13 mouse cellular contexts compared by ENCODE assay signal in genomic region chr3:152578282-152579228, GRCm38 (mm10).
DNase-seq lines count a peak whose midpoint lies in the region; ATAC-seq and TF ChIP-seq lines count a peak whose summit lies in the region.
"Had no signal": no experiment of that assay in that cellular context is flagged by ENCODE, and none has a peak within 500 bp of the region (broad histone marks: within the 10 kb centered on the region; RNA-seq: fewer than 3 reads in every experiment).

No protein-coding gene starts in this region.

- H3K9me3 ChIP-seq in heart, embryonic 10.5 days = no peaks in the 10 kb centered on the region
- no peaks in the 10 kb centered on the region for H3K9me3 ChIP-seq in forebrain, postnatal 0 days (ENCODE audit: low read length)
- H3K9me3 ChIP-seq in midbrain, embryonic 15.5 days = no peaks in the 10 kb centered on the region
- H3K9me3 ChIP-seq: limb, embryonic 15.5 days had no signal

- DNase-seq in heart, adult 11 months = peak; percentile 51
- no peak for DNase-seq in heart, embryonic 10.5 days (ENCODE audit: low spot score)
- DNase-seq in brain, embryonic 14.5 days (ENCODE audit: low read depth) = peak; percentile 83
- peak; percentile 81 for DNase-seq in forebrain, postnatal 0 days
- no peak for DNase-seq in gastrocnemius, adult 18-20 months (ENCODE audit: low spot score)
- no peak for DNase-seq in adrenal gland, postnatal 4 days (ENCODE audit: low spot score in 2 of 2)
- DNase-seq in lung, adult 18-20 months = no peak
- DNase-seq: adrenal gland, postnatal 10 days; gastrocnemius, postnatal 36 days; layer of hippocampus, adult 9-11 months; lung, embryonic 14.5 days had no signal

- H3K4me3 ChIP-seq in heart, embryonic 10.5 days = no peak overlapping the region
- H3K4me3 ChIP-seq in forebrain, postnatal 0 days (ENCODE audit: low read depth, low read length) = no peak overlapping the region
- H3K4me3 ChIP-seq in midbrain, embryonic 15.5 days = no peak overlapping the region
- H3K4me3 ChIP-seq: limb, embryonic 15.5 days had no signal

- 84% methylated on average over 26 of the region's 26 CpGs for WGBS in heart, embryonic 10.5 days
- 41% methylated on average over 26 of the region's 26 CpGs for WGBS in forebrain, postnatal 0 days
- 41% methylated on average over 26 of the region's 26 CpGs for WGBS in midbrain, embryonic 15.5 days

- H3K27me3 ChIP-seq in heart, embryonic 10.5 days (ENCODE audit: insufficient read depth, poor library complexity, severe bottlenecking) = no peaks in the 10 kb centered on the region
- no peaks in the 10 kb centered on the region for H3K27me3 ChIP-seq in forebrain, postnatal 0 days (ENCODE audit: insufficient read depth, low read length)
- H3K27me3 ChIP-seq in midbrain, embryonic 15.5 days (replicated peaks) = no peaks in the 10 kb centered on the region
- H3K27me3 ChIP-seq: limb, embryonic 15.5 days had no signal

- peaks cover 10% of the 10 kb centered on the region; the same call in 1 of the 2 replicates for H3K4me1 ChIP-seq in heart, embryonic 10.5 days
- 0 out of 2 replicates have a peak, but pooled peaks cover 4% of the 10 kb centered on the region for H3K4me1 ChIP-seq in forebrain, postnatal 0 days (ENCODE audit: insufficient read depth)
- peaks cover 13% of the 10 kb centered on the region for H3K4me1 ChIP-seq in midbrain, embryonic 15.5 days
- H3K4me1 ChIP-seq: limb, embryonic 15.5 days had no signal

- H3K9ac ChIP-seq in forebrain, postnatal 0 days = no peak overlapping the region
- H3K9ac ChIP-seq in midbrain, embryonic 15.5 days = no peak overlapping the region
- H3K9ac ChIP-seq: limb, embryonic 15.5 days; lung, embryonic 14.5 days had no signal

- ATAC-seq in forebrain, postnatal 0 days = peak; percentile 95
- peak; percentile 85 for ATAC-seq in midbrain, embryonic 15.5 days (replicated peaks)

- no peaks in the 10 kb centered on the region for H3K36me3 ChIP-seq in heart, embryonic 10.5 days
- H3K36me3 ChIP-seq in forebrain, postnatal 0 days (ENCODE audit: insufficient read depth) = no peaks in the 10 kb centered on the region
- no peaks in the 10 kb centered on the region for H3K36me3 ChIP-seq in midbrain, embryonic 15.5 days (replicated peaks)
- H3K36me3 ChIP-seq: limb, embryonic 15.5 days had no signal

- no peak for TF ChIP-seq CTCF in brain, embryonic 14.5 days (IDR thresholded peaks at IDR 0.05; ENCODE audit: borderline replicate concordance, extremely low read depth, insufficient read depth, insufficient read length)
- no peak for TF ChIP-seq CTCF in forebrain, postnatal 0 days (IDR thresholded peaks at IDR 0.05; ENCODE audit: low read depth)

- peak overlapping the region; percentile 14; the same call in 1 of the 2 replicates for H3K4me2 ChIP-seq in forebrain, postnatal 0 days (ENCODE audit: low read depth)
- peak overlapping the region; percentile 24 for H3K4me2 ChIP-seq in midbrain, embryonic 15.5 days
- H3K4me2 ChIP-seq: limb, embryonic 15.5 days; lung, embryonic 14.5 days had no signal

- TF ChIP-seq POLR2A in brain, embryonic 14.5 days (IDR thresholded peaks at IDR 0.05; ENCODE audit: borderline replicate concordance, extremely low read depth, insufficient read depth, insufficient read length, poor library complexity, severe bottlenecking) = no peak

- H3K27ac ChIP-seq in heart, embryonic 10.5 days = no peak overlapping the region
- H3K27ac ChIP-seq in forebrain, postnatal 0 days (ENCODE audit: low read depth, low read length) = peak overlapping the region; percentile 84
- H3K27ac ChIP-seq in midbrain, embryonic 15.5 days = peak overlapping the region; percentile 75
- H3K27ac ChIP-seq: limb, embryonic 15.5 days had no signal

Comparison
In these comparisons a context has a peak if more than half of its experiments do, and no peak if none do; other contexts are left out.
1. DNase-seq: peak in heart, adult 11 months (single experiment), brain, embryonic 14.5 days (single experiment) and forebrain, postnatal 0 days (single experiment); none in heart, embryonic 10.5 days (single experiment), gastrocnemius, adult 18-20 months (single experiment), adrenal gland, postnatal 4 days (0 of 2) and lung, adult 18-20 months (0 of 2).